Mouse (Mus musculus) embryonic fibroblast, embryonic 13.5 days (primary cell): ENCODE data around the gene Zfp345.
"Not testable (repeated sequence)": the region's sequence is repeated elsewhere in the genome, so short reads cannot be mapped to it uniquely, and the experiment has no call there.

Experiments used
- CTCF ChIP-seq: IDR thresholded peaks from 2 replicates; pipeline ENCODE4 v1.5.1; 2011; ENCODE audit warnings: mild to moderate bottlenecking, control low read depth, low read length, moderate library complexity, borderline replicate concordance; ENCODE audit not compliant: insufficient read depth
- POLR2A ChIP-seq: IDR thresholded peaks from 2 replicates; pipeline ENCODE4 v1.6.1; 2011; ENCODE audit warnings: low read depth, mild to moderate bottlenecking, control low read depth, low read length, moderate library complexity

- not testable (repeated sequence) for TF ChIP-seq POLR2A, CTCF
Observed at GRCm38 (mm10) chr2:150484939-150485778, at the start of gene Zfp345.
